Mouse (Mus musculus) kidney, postnatal 14 days (tissue): ENCODE results near the gene Mt4.
"Not testable (repeated sequence)": the region's sequence is repeated elsewhere in the genome, so short reads cannot be mapped to it uniquely, and the experiment has no call there.

Source experiments
- DNase-seq: peaks from one replicate; pipeline ENCODE4 v3.0.0; 2022; ENCODE audit warnings: mixed read lengths

Gene Mt4

GRCm38 (mm10) chr8:94135556-94135955 is 1.4 kb upstream of the Mt4 start:
- DNase-seq: no peak

- no peak for DNase-seq
Measured at GRCm38 (mm10) chr8:94136192-94136591, 805 bp upstream of the Mt4 start.

DNA sequence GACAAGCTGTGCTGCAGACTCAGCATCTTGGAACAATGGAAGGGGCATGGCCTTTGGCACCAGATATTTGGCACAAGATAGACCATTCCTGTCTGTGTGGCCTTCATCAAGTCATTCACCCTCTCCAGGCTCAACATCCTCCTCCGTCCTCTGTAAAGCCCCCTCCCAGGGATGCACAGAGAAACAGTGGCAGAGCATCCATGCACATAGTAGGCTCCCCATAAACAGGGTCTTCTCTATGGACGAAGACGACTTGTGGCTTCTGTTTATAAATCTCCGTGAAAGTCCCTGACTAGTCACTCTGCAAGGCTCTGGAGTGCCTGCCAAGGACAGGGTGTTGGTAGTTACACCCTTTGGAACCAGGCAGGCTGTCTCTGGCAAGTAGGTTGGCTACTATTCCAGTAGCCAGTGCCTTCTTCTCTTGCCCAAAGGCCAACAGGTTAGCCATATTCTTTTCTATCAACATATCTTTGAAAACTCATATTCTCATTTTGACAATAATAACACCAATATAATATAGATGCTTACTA is 3.3 kb downstream of the Mt4 start:
- DNase-seq: no peak

GRCm38 (mm10) chr8:94148236-94148635 is 11.2 kb downstream of the Mt4 start:
- no peak for DNase-seq

- DNase-seq: no peak
Measured at GRCm38 (mm10) chr8:94150925-94151324, 13.9 kb downstream of the Mt4 start.

GRCm38 (mm10) chr8:94152513-94153300 is 15.7 kb downstream of the Mt4 start, which contains the start of gene Mt3:
TSS of gene Mt3 (plus strand) at chr8:94152607.
- DNase-seq: peak; percentile 48

- DNase-seq: no peak
Measured at GRCm38 (mm10) chr8:94153451-94153850, 16.5 kb downstream of the Mt4 start.

DNA sequence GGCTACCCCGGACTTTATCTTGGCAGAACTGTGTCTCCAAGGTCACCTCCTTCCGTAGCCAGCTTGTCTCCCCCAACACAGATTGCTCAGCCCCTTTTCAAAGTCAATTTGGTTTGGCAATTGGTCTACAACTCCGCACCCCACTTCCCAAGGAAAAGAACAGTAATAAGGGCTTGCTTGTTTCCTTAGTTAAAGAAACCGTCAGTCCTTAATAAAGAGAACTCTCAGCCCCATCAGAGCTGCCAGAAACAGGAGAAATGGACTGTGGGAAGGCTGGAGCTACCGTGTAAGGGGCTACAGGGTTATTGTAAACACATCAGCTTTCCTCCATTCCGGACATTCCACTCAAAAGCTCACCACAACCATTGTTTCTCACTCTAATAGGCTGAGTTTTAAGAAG is 17.5 kb downstream of the Mt4 start:
- no peak for DNase-seq

GRCm38 (mm10) chr8:94156092-94156491 is 19.1 kb downstream of the Mt4 start:
- DNase-seq: peak; percentile 44

DNA sequence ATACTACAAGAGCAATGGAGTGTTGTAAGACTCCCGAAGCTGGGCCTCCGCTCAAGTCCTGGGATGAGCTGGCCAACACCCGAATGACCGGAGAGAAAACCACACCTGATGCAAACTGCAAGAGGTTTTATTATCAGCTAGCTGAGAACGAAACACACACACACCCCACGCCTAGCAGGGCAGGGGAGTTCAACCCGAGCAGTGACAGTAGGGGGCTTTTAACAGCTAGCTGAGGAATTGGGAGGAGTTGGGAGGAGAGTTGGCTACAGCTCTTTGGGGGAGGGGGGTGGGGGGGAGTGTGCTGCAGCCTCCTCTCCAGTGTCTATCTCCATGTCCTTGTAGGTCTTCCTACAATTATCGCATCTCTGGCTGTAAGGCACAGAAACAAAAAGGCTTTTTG is 28.8 kb downstream of the Mt4 start:
- DNase-seq: not testable (repeated sequence)

DNA sequence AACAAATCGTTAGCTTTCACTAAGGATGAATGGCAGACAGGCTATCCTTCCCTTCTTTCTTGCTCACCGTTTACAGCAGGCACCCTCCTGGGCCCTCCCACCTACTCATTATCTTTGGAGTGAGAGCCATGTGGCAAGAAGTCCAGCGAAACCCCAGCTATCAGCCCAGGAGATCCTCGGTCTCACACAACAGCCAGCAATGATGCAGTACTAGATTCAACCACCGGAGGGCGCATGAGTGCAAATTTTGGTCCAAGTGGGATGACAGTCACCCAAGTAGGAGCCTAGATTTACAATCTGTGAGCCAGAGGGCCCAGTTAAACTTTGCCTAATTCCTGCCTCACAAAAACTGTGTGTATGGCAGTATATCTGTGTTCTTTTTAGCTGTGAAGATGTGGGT is 30.2 kb downstream of the Mt4 start:
- peak; percentile 91 for DNase-seq

DNA sequence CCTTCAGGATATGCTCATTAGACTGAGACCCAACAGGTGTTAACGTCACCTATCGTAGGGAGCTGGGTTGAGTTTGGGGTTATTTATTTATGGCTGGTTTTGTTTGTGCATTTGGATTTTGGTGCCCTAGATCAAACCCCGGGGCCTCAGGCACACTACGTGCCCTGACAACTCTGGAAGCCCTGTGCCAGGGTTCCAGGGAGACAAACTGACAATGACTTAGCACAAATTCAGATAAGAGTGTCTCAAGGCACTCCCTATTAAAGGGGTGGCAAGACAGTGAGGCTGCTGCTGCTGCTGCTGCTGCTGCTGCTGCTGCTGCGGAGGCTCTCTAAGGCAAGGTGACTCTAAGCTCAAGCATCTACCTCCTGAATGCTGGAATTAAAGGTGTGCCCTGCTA is 32.5 kb downstream of the Mt4 start:
- DNase-seq: no peak

GRCm38 (mm10) chr8:94171321-94171755 is 34.3 kb downstream of the Mt4 start:
- peak; percentile 56 for DNase-seq

DNA sequence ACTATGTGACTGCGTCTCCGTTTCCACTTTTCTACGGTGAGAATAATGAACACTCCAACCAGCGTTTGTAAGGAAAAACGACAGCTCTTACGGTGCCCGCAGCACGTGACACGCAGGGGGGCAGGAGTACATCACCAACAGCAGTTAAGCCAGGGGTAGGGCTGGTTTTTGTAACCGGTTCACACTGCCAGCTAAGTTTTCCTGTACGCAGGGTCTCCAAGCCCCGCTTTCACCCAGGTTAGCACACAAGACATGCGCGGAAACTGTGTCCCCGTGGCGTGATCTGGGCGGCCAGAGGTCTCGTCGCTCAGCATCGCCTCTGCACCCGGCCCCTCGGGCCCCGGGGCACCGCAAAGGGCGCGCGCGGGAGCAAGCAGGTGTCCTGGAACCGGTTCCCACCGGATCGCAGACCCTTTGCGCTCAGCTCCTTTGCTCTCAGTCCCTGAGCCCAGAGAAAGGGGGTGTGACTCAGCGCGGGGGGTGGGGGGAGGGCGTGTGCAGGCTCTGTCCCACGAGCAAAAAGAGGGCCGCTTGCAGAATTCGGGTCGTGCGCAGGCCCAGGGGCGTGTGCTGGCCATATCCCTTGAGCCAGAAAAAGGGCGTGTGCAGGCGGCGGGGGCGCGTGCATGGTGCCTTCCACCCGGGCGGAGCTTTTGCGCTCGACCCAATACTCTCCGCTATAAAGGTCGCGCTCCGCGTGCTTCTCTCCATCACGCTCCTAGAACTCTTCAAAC is 35.2 kb downstream of the Mt4 start, which contains the start of gene Mt2:
Gene Mt2 (plus strand): TSS at position 590 of the 734 bp plus-strand sequence.
- DNase-seq: peak; percentile 89

- DNase-seq: peak; percentile 30
Measured at GRCm38 (mm10) chr8:94172809-94173732, 36.1 kb downstream of the Mt4 start.

- no peak for DNase-seq
Measured at GRCm38 (mm10) chr8:94173848-94174403, 36.9 kb downstream of the Mt4 start.

- DNase-seq: no peak
Measured at GRCm38 (mm10) chr8:94174619-94175213, 37.7 kb downstream of the Mt4 start.

DNA sequence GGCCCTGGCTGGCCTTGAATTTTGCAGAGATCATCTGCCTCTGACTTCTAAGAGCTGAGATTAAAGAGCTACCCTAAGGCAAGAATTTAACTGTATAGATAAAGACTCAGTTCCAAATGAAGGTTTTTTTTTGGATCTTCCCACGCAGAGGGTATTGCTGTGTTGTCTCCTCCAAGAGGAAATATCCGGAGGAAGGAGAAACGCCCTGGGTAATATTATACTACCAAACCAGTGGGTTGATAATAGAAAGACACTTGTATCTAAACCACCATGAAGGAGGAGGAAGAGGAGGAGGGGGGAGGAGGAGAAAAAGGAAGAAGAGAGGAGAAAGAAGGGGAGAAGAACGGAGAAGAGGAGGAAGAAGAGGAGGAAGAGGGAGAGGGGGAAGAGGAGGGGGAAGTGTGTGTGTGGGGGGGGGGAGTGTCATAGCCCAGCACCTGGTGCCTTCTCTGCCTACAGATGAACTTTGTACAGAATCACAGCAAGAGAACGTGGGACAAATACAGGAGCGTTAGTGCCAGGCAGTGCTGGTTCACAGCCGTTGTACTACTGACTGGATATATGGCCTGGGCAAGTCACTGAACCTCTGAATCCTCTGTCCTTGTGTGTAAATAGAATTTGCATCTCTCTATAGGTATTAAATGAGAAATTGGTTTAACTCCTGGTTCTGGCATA is 40.9 kb downstream of the Mt4 start:
- DNase-seq: no peak

- DNase-seq: peak; percentile 93
Measured at GRCm38 (mm10) chr8:94178857-94179712, 42.1 kb downstream of the Mt4 start, which contains the start of gene Mt1. TSS of gene Mt1 (plus strand) at chr8:94179082.
